8 mouse cellular contexts compared by ENCODE assay signal in genomic region chr10:91171041-91171440, GRCm38 (mm10). TPM values are rescaled to one million over a fixed set of nuclear protein-coding genes. Genes with fewer than 3 reads are reported as not detected.
A peak's percentile ranks its signal among the peaks of the same experiment; 100 is the strongest.
DNase-seq lines count a peak whose midpoint lies in the region; ATAC-seq lines count a peak whose summit lies in the region.

No protein-coding gene starts in this region.

- H3K27me3 ChIP-seq in erythroblast, embryonic 14.5 days (ENCODE audit: control insufficient read depth) = no peaks in the 10 kb centered on the region
- H3K27me3 ChIP-seq in forebrain, embryonic 12.5 days = no peaks in the 10 kb centered on the region
- H3K27me3 ChIP-seq in limb, embryonic 13.5 days = no peaks in the 10 kb centered on the region
- no peaks in the 10 kb centered on the region for H3K27me3 ChIP-seq in neural tube, embryonic 13.5 days

- peak overlapping the region; percentile 72 for H3K4me2 ChIP-seq in forebrain, embryonic 12.5 days
- H3K4me2 ChIP-seq in limb, embryonic 13.5 days (replicated peaks) = peak overlapping the region; percentile 73
- H3K4me2 ChIP-seq in neural tube, embryonic 13.5 days = peak overlapping the region; percentile 74

- peak overlapping the region; percentile 100 for H3K27ac ChIP-seq in forebrain, embryonic 12.5 days
- peak overlapping the region; percentile 100 for H3K27ac ChIP-seq in limb, embryonic 13.5 days
- H3K27ac ChIP-seq in neural tube, embryonic 13.5 days (replicated peaks) = peak overlapping the region; percentile 100

- peak overlapping the region; percentile 100 for H3K4me3 ChIP-seq in erythroblast, embryonic 14.5 days (replicated peaks)
- peak overlapping the region; percentile 99 for H3K4me3 ChIP-seq in forebrain, embryonic 12.5 days (replicated peaks)
- H3K4me3 ChIP-seq in limb, embryonic 13.5 days = peak overlapping the region; percentile 96
- H3K4me3 ChIP-seq in neural tube, embryonic 13.5 days = peak overlapping the region; percentile 98

- DNase-seq in ovary, postnatal 14 days (ENCODE audit: low spot score) = peak; percentile 52
- no peak for DNase-seq in ovary, postnatal 36 days (ENCODE audit: low spot score)
- no peak for DNase-seq in Muller cell, postnatal 12 days (ENCODE audit: inconsistent ontology term)

- H3K36me3 ChIP-seq in erythroblast, embryonic 14.5 days (ENCODE audit: control insufficient read depth) = peaks cover 39% of the 10 kb centered on the region
- no peaks in the 10 kb centered on the region for H3K36me3 ChIP-seq in forebrain, embryonic 12.5 days (replicated peaks)
- H3K36me3 ChIP-seq in limb, embryonic 13.5 days = peaks cover 3% of the 10 kb centered on the region; the same call in 1 of the 2 replicates
- H3K36me3 ChIP-seq in neural tube, embryonic 13.5 days = no peaks in the 10 kb centered on the region

- peak overlapping the region; percentile 100 for H3K9ac ChIP-seq in forebrain, embryonic 12.5 days
- peak overlapping the region; percentile 100 for H3K9ac ChIP-seq in limb, embryonic 13.5 days
- peak overlapping the region; percentile 96 for H3K9ac ChIP-seq in neural tube, embryonic 13.5 days

- H3K9me3 ChIP-seq in erythroblast, embryonic 14.5 days (ENCODE audit: control insufficient read depth, low read length) = no peaks in the 10 kb centered on the region
- no peaks in the 10 kb centered on the region for H3K9me3 ChIP-seq in forebrain, embryonic 12.5 days
- H3K9me3 ChIP-seq in limb, embryonic 13.5 days = no peaks in the 10 kb centered on the region
- H3K9me3 ChIP-seq in neural tube, embryonic 13.5 days = no peaks in the 10 kb centered on the region

- peaks cover 51% of the 10 kb centered on the region for H3K4me1 ChIP-seq in erythroblast, embryonic 14.5 days (ENCODE audit: control insufficient read depth)
- peaks cover 30% of the 10 kb centered on the region for H3K4me1 ChIP-seq in forebrain, embryonic 12.5 days
- H3K4me1 ChIP-seq in limb, embryonic 13.5 days = peaks cover 26% of the 10 kb centered on the region
- H3K4me1 ChIP-seq in neural tube, embryonic 13.5 days (replicated peaks) = peaks cover 37% of the 10 kb centered on the region

- WGBS in forebrain, embryonic 12.5 days = under 1% methylated on average over 58 of the region's 59 CpGs
- WGBS in limb, embryonic 13.5 days = under 1% methylated on average over 59 of the region's 59 CpGs
- 0% methylated on average over 59 of the region's 59 CpGs for WGBS in neural tube, embryonic 13.5 days

- ATAC-seq in erythroblast, adult 5-6 weeks (replicated peaks; ENCODE audit: low FRiP score, poor library complexity, severe bottlenecking) = no peak
- peak; percentile 64 for ATAC-seq in forebrain, embryonic 12.5 days (ENCODE audit: low FRiP score)
- peak; percentile 45 for ATAC-seq in limb, embryonic 13.5 days (ENCODE audit: low FRiP score, low read depth)
- peak; percentile 65 for ATAC-seq in neural tube, embryonic 13.5 days (ENCODE audit: low read depth)

RNA-seq across cellular contexts. Expression of gene Tmpo, which starts 10.1 kb away (rescaled TPM):
- polyA plus RNA-seq in erythroblast, embryonic 14.5 days (2012) = 25.2 and 37.9 TPM in 2 replicates
- total RNA-seq in erythroblast, adult 5-6 weeks (2015; ENCODE audit: low replicate concordance) = 114 and 144 TPM in 2 replicates
- total RNA-seq in erythroblast, adult 5-6 weeks (2017; ENCODE audit: low replicate concordance) = 181 and 340 TPM in 2 replicates
- 426 and 438 TPM in 2 replicates for polyA plus RNA-seq in forebrain, embryonic 12.5 days (2016; fragmentation: Nextera tagmentation; extraction: Ambion mirVana)
- polyA plus RNA-seq in limb, embryonic 13.5 days (2015; fragmentation: Nextera tagmentation; extraction: Ambion mirVana) = 273 and 275 TPM in 2 replicates
- polyA plus RNA-seq in neural tube, embryonic 13.5 days (2015; fragmentation: Nextera tagmentation; extraction: Ambion mirVana) = 111 and 141 TPM in 2 replicates

RNA-seq across cellular contexts. Expression of gene Slc25a3, which starts 47.2 kb away (rescaled TPM):
- polyA plus RNA-seq in erythroblast, embryonic 14.5 days (2012) = 18.7 and 21.2 TPM in 2 replicates
- 113 and 194 TPM in 2 replicates for total RNA-seq in erythroblast, adult 5-6 weeks (2015; ENCODE audit: low replicate concordance)
- total RNA-seq in erythroblast, adult 5-6 weeks (2017; ENCODE audit: low replicate concordance) = 46.6 and 48.1 TPM in 2 replicates
- polyA plus RNA-seq in forebrain, embryonic 12.5 days (2016; fragmentation: Nextera tagmentation; extraction: Ambion mirVana) = 359 and 369 TPM in 2 replicates
- 447 and 448 TPM in 2 replicates for polyA plus RNA-seq in limb, embryonic 13.5 days (2015; fragmentation: Nextera tagmentation; extraction: Ambion mirVana)
- polyA plus RNA-seq in neural tube, embryonic 13.5 days (2015; fragmentation: Nextera tagmentation; extraction: Ambion mirVana) = 521 and 534 TPM in 2 replicates

Comparison
In these comparisons a context has a peak if more than half of its experiments do, and no peak if none do; other contexts are left out.
1. RNA of gene Slc25a3, which starts 47.2 kb away (polyA plus RNA-seq): 521 to 534 TPM in neural tube, embryonic 13.5 days, 447 to 448 TPM in limb, embryonic 13.5 days and 359 to 369 TPM in forebrain, embryonic 12.5 days; 18.7 to 21.2 TPM in erythroblast, embryonic 14.5 days; every median in the first group is over 10 times any median in the second.
2. Peak in every context shown above with its lines, with median percentiles within 50 percentile points of each other: H3K4me3 ChIP-seq, H3K27ac ChIP-seq, H3K4me2 ChIP-seq and H3K9ac ChIP-seq.